Mouse (Mus musculus) adrenal gland (tissue): ENCODE results near the gene Bcr.

Experiments used
- intact Hi-C: fragments of 180-260 bp; cut with DNase I; formaldehyde crosslinking; loops from one replicate; pipeline ENCODE4 v1.15.1; 2025

Gene Bcr

DNA sequence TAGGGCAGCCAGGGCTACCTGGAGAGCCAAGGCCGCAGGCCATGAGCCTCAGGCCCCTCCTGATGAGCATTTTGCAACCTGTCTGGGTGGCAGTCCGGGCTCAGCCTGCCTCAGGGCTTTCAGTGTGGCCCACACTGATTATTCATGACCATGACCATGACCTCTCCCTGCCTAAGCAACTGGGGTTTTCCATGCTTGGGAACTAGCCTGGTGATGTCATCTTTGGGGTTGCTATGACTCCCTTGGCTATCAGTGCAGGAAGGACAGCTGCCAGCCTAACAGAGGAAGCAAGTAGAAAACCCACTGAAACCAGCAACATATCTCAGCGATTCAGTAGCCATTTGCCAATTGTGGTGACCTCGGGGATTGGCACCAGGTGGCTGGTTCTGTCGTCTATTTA, 60.6 kb downstream of the Bcr start:
- intact Hi-C loops: no loop called here

DNA sequence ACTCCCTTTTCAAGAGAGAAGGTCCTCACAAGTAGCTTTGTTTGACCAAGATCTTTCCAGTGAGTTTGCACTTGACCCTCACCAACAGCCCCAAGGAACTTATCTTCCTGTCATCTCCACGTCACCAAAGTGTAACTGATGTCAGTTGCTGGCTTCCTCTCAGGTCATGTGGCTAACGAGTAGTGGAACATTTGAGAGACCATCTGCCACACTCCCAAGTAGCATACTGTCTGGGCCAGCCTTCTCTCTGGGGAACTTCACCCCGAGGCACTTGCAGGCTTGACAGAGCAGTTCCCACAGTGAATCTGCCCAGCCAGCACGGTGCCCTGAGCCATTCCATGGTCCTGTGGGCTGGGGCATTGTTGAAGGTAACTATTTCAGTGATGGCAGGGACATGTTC, 65.2 kb downstream of the Bcr start:
- intact Hi-C loops: no loop called here

DNA sequence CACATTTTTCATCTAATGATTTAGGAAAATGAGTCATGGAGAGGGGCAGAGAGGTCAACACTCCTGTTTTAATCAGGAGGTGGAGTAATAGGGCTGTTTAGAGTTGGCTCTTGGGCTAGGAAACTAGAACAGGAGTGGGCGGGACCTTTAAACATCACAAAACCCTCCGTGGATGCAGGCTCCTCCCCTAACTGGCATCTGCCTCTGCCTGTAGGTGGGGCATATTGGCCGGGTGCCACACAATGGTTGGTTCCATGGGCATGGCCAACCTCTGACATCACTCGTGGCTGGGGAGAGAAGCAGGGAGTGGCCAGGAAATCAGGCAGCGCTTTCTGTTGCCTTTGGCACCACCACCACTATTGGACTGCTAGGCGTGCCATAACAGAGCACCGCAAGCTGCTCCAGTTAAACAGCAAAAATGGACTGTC, 68.9 kb downstream of the Bcr start:
- intact Hi-C loops: no loop called here

DNA sequence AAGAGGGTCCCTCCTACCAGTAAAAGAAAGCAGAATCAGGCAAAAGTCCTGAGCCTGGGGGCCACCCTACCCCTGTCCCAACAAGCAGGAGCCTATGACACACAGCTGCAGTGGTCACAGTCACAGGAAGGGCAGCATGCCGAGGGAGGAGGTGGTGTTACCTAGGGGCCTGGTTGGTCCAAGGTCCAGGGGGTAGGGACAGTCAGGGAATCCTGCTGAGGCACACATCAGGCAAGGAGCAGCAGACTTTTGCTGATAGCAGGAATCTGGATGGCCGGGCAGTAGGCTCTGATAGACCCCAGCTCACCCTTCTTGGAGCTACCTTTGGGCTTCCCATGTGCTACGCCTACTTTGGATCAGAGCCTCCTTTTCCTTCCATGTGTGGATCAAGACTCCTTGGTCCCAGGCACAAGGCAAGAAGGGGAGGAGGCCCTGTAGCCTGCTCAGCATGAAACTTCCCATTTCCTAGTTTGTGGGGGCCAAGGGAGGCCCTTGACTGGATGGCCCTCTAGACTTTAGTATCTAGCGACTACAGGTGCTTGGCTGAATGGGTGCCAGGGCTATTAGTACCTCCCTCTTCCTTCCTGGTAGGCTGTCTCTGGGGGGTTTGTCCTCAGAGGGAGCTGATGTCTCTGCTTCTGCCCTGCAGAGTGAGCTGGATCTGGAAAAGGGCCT, 70.1 kb downstream of the Bcr start:
- intact Hi-C loops: no loop called here

DNA sequence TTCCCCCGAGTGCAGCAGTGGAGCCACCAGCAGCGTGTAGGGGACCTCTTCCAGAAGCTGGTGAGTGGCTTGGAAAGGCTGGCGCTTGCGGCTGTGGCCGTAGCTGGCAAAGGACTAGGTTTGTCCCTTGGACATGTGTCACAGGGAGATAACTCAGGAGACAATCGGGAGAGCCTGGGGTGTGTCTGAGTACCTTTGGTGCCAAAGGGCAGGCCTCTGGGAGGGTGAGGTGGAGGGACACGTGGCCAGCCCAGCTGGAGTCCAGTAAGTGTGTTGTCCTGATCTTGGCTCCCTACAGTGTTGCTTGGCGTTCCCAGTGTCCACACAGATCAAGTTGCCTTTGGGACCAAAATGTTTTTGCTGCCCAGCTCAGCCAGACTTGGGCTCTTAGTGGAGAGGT, 71.2 kb downstream of the Bcr start:
- intact Hi-C loops: no loop called here

DNA sequence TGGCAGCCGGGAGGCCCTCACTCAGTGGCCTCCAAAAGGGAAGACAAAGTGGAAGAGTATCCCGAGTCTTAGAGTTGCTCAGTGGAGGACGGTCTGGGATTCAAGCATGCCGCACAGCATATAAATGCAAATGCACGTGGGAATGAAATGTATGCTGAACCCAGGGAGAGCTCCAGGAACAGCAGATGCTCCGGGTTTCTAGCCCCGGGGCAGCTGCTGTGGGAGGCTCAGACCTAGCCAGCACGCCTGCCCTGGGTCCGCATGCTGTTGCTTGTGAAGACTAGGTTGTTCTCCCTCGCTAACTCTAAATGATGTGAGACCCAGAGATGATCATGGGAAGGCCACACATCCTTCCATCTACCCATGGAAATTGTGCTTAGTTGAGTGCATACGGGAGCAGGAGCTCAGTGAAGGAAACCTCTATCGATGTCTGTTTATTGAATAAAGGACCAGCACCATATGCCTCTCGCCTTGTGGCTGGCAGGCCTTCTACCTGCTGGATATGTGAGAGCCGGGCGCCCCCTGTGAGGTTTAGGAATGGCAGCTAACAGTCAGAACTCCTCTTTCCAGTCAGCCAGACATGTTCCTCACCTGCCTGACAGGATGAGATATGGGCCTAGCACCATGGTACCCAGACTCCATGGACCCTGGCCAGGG, 74.6 kb downstream of the Bcr start:
- intact Hi-C loops: no loop called here

DNA sequence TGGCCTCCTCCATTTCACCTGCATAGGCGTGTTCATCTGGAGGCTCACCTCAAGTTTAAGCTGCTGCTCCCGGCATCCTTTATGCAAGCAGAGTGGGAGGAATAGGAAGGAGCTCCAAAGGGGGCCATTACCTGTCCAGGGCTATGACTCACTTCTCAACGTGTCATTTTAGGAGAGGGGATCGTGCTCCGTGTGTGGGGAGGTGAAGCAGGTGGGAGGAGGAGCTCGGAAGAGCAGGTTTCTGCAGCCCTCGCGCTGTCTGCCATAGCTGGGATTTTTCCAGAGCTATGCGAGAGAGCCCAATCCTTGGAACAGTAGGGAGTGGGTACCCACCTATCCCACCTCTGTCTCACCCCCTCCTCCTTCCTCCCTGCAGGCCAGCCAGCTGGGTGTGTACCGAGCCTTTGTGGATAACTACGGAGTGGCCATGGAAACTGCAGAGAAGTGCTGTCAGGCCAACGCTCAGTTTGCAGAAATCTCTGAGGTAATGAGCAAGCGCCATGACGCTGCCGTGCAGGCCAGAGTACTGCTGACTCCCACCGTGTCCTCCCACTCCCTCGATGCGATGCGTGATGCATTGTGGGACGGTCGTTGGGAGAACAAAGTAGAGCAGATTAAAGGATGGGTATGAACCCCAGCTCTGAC, 75.2 kb downstream of the Bcr start:
- intact Hi-C loops: no loop called here

DNA sequence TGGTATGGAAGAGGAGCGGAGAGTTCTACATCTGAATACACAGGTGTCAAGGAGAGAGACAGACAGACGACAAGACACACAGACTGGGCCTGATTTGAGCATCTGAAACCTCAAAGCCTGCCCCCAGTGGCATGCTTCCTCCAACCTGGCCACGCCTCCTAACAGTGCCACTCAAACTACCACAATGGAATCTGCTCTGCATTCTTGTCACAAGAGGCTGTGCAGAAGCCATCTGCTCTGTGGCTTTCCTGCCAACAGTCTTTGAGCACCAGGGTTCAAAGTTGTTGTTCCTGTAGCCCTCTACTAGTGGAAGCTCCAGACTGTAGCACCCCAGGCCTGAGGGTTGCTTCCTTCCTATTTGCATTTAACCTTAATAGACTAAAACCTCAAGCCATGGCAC, 76.8 kb downstream of the Bcr start:
- intact Hi-C loops: no loop called here

DNA sequence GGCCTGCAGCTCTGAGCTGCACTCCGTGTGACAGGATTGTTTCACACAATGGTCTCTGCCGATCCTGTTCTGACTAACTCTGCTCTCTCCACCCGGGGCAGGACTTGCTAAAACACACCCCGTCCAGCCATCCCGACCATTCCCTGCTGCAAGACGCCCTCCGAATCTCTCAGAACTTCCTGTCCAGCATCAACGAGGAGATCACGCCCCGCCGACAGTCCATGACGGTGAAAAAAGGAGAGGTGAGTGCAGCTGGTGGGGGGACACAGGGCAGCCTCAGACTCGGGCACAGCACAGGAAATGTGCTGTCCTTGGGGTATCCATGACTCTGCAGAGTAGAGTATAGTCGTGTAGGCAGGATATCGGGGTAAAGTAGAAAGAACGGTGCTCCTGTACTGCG, 84.8 kb downstream of the Bcr start:
- intact Hi-C loops: no loop called here

DNA sequence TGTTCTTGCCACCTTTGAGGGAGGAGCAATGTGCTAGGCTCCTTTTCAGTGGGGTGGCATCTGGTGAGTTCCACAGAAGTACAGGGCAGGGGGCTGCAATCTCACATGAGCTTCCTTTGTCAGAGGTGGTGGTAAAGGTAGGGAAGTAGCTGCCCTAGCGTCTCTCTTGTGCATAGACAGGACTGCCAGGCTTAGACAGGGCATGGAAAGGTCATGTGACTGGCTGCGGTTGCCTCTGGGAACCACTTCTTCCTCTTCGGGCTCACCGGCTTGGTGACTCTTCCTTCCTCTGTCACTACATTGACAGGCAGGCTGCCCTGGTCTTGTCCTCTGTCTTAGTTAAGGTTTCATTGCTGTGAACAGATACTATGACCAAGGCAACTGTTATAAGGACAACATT, 85.6 kb downstream of the Bcr start:
- intact Hi-C loops: no loop called here

DNA sequence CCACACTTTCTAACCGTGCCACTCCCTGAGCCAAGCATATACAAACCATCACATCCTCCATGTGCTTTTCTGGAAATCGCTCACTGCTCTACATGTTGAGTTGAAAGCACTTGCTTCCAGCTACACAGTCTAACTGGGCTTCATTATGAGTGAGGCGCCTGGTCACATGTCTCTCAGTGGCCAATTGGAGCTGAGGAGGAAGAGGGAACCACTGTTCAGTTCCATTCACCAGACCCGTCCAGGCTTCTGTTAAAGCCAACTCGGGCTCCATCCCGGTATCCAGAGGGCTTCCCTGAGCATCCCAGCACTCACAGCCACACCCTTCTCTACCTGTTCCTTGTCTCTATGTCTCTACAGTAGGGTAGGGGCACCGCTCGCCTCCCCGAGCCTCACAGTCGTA, 86.2 kb downstream of the Bcr start:
- intact Hi-C loops: no loop called here

DNA sequence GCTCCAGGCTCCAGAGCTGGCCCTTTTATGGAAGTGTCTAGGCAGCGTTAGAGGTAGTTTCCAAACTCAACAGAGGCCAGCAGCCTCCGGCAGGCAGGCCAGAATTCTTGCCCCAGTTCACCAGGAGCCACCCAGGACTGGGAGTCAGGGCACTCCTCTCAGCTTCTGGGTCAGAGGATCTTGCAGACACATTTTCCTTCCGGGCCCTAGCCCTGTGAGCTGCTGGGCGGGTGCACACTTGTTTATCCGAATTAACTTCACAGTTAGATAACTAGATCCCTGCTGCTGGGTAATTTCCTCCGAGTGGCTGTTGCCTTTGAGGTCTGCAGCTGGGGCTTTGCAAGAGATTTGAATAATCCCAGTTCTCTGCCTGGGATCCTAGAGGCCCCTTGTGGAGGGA, 87.9 kb downstream of the Bcr start:
- intact Hi-C loops: no loop called here

DNA sequence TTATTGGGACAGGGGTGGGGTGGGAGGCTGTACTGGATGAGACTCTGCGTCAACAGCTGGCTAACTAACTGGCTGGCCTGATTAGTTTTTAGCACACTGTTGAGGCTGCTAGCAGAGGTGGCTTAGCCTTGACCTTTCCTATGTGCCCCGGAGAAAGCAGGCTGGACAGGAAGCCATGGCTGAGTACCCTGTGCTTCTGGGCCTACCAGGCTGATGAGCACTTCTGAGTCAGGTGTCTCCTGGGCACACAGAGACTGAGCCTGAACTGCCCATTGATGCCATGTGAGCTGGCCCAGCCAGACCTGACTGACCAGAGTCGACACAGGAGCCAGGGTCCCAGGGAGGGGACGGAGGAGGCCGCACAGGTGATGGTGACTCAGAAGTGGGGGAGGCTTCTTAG, 90.0 kb downstream of the Bcr start:
- intact Hi-C loops: loop anchor here (2.0 kb wide), 1 partner anchor 214 kb away; no protein-coding TSS in a partner anchor

DNA sequence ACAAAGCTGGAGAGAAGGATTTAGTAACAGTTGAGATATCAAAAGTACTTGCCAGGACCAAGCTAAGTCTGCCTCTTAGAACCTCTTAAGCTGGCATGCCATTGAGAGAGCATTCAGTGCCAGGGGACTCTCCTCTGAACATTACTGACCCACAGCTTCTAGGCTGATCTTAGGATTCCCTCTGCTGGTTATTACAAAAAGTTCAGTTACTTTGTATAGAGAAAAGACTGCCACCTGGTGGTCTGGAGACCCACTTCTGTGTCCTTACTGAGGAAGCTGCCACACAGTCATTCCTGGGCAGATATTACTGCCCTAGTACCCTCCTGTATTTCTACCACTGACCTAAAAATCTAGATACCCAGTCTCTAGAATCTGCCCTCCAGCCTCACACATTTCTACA, 90.9 kb downstream of the Bcr start:
- intact Hi-C loops: loop anchor here (1.0 to 2.0 kb wide), 2 partner anchors 92 to 215 kb away; no protein-coding TSS in a partner anchor

DNA sequence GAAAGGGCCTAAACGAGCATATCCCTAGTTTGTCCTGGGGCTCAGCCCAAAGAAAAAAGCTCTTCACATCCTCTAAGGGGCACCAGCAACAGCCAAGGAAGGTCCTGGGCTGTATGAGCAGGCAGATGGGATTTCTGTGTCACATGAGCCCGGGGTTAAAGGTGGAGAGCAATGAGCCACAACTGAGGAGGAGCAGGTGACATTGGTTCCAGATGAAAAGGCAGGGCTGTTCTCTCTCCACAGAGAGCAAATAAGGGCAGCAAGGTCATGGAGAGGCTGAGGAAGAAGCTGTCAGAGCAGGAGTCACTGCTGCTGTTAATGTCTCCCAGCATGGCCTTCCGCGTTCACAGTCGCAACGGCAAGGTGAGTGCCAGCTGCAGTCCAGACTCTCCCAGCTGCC, 96.4 kb downstream of the Bcr start:
- intact Hi-C loops: no loop called here

DNA sequence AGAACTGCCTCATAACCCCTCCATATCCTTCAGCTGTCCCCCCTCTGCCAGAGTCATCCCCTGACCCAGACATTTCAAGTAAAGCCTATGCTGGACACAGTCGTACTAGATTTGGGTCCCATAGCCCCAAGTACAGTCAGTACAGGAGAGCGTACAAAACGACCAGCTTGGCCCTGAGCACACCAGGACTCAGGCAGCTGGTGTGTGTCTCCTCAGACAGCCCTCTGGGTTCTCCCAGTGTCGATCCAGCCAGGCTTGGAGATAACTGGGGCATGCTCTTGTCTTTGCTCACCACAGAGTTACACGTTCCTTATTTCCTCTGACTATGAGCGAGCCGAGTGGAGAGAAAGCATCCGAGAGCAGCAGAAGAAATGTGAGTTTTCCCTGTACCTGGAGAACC, 97.3 kb downstream of the Bcr start:
- intact Hi-C loops: no loop called here

DNA sequence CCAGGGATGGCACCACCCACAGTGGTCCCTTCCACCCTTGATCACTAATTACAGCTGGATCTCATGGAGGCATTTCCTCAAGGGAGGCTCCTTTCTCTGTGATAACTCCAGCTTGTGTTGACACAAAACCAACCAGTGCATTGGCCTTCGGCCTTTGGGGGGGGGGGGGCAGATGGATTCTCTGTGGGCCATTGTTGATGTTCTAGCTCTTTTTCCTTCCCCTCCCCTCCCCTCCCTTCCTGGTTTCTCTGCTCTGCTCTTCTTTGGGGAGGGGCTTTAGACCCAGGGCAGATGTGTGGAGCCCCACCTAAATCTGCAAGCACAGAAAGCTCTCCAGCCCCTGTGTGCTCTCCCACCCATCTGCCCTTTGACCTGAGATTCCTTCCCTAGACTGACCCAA, 98.0 kb downstream of the Bcr start:
- intact Hi-C loops: no loop called here

DNA sequence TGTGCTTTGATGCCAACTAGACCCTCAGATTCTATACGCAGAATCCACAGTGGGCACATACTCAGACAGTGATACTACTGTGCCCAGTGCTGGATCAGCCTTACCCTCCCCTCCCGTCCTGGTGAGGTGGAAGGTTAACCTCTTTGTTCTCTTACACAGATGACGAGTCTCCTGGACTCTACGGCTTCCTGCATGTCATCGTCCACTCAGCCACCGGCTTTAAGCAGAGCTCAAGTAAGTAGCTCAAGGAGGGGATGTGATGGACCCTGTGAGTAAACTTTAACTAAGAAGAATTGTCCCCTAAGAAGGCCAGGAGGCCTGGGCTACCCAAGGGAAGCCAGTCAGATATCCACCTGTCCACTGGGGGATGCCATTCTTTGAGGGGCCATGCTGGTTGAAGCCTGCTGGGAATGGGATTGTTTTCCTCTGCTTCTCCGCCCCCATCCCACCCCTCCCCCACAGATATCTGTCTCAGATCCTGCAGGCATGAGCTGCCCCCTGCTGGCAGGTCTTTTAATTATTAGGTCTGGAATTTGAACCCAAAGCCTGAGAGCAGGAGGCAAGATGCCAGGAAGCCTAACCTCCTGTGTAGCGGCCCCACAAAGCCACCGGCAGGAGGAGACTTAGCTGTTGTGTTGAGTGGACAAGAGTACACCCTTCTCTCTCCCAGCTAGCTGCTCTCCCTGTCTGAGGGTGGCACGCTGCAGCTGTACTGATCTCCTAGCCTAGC, 99.9 kb downstream of the Bcr start:
- intact Hi-C loops: no loop called here

DNA sequence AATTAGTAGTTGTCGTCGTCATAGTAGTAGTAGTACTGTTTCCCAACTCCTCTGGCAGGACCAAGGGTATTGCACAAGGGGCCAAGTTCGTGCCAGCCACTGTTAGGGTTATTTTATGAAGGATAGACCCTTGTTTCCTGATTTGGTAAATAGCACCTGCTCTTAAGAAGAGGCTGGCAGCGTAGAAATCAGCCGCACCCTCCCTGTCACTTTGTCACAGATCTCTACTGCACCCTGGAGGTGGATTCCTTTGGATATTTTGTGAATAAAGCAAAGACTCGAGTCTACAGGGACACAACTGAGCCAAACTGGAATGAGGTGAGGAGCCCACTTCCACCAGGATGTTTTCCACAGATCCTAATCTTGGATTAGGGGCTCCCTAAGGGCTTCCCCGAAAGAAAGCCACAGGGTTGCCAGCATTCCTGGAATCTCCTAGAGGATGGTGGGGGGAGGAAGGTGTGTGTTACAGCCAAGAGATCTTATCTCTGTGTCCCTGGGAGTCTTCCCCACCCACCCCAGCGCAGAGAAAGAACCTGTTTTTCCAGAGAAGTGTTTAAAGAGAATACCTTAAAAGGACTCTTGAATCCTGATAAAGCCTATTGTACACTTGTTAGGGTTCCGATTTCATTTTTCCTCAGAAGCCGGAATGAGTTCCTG, 105.6 kb downstream of the Bcr start:
- intact Hi-C loops: no loop called here

DNA sequence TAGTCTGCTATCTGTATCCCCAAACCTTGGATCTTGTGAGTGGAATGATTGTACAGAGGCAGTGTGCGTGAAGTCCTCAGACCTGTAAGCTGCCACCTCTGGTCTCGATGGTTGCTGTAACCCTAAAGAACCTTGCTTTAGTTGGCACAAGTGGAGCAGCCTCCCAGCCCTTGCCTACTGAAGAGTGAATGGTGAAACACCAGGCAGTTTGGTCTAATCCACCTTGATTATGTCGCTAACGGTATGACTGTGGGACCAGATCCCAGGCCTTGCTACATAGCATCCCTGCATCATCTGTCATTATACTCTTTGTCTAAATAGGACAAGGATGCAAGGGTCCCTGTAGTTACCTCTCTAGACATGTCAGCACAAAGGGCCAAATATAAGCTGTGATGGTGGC, 106.2 kb downstream of the Bcr start:
- intact Hi-C loops: no loop called here

DNA sequence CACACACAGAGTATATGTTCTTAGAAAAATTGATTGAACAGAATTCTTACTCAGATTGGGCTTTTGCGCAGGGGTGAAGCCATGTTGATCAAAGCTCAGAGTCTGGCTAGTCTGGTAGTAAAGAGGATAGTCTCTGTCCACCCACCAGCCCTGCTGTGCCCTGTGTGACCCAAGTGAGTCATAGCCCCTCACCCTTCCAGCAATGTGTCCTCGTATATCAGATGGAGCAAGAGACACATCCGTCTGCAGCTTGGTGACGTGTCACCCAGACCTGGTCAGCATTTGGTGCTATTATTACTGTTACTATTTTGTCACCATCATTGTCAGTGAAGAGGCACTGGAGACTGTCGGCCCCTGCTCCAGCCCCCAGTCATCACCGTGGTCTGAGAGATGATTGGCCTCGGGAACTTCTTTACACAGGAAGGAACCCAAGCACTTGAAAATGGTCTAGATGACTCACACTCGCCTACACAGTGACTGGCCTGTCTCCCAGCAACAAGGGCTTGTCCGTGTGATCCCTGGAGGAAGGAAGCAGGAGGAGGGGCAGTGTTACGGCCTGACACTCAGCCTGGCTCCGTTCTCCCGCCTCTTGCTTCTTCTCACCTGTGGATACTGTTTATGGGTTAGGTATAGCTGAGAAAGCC, 109.9 kb downstream of the Bcr start:
- intact Hi-C loops: no loop called here
